Mouse (Mus musculus) lung, embryonic 16.5 days (tissue): ENCODE data around the gene Acad10. TPM values are rescaled to one million over a fixed set of nuclear protein-coding genes. Genes with fewer than 3 reads are reported as not detected.
A peak's percentile ranks its signal among the peaks of the same experiment; 100 is the strongest.
"Not testable (repeated sequence)": the region's sequence is repeated elsewhere in the genome, so short reads cannot be mapped to it uniquely, and the experiment has no call there.

Experiments used
- ATAC-seq: fragments of 200-750 bp; cut with Nextera tagmentation; 2 replicates; pipeline ENCODE4 v1.8.0; 2017; ENCODE audit warnings: low read depth, mild to moderate bottlenecking, moderate library complexity
- H3K27ac ChIP-seq: fragments of 300-500 bp; sonication (generic); 2 replicates; pipeline ENCODE4 v1.5.1; 2014; ENCODE audit warnings: mild to moderate bottlenecking, control low read depth, low read length
- H3K27me3 ChIP-seq: fragments of 300-500 bp; sonication (generic); 2 replicates; pipeline ENCODE4 v1.6.1; 2014; ENCODE audit warnings: low read depth, low read length, mixed read lengths; ENCODE audit not compliant: control insufficient read depth, insufficient read depth
- H3K36me3 ChIP-seq: fragments of 300-500 bp; sonication (generic); 2 replicates; pipeline ENCODE4 v1.6.1; 2014; ENCODE audit warnings: low read length; ENCODE audit not compliant: control insufficient read depth, insufficient read depth
- H3K4me1 ChIP-seq: fragments of 300-500 bp; sonication (generic); replicated peaks from 2 replicates; pipeline ENCODE4 v1.6.1; 2014; ENCODE audit warnings: low read length, mixed read lengths; ENCODE audit not compliant: control insufficient read depth, insufficient read depth
- H3K4me2 ChIP-seq: fragments of 300-500 bp; sonication (generic); 2 replicates; pipeline ENCODE4 v1.6.1; 2014; ENCODE audit warnings: low read depth, low read length, control low read depth
- H3K4me3 ChIP-seq: fragments of 300-500 bp; sonication (generic); 2 replicates; pipeline ENCODE4 v1.5.1; 2014; ENCODE audit warnings: mild to moderate bottlenecking, low read length, control low read depth
- H3K9ac ChIP-seq: fragments of 300-500 bp; sonication (generic); 2 replicates; pipeline ENCODE4 v1.6.1; 2014; ENCODE audit warnings: low read length, control low read depth
- H3K9me3 ChIP-seq: fragments of 300-500 bp; sonication (generic); 2 replicates; pipeline ENCODE4 v1.6.1; 2016; ENCODE audit warnings: low read length; ENCODE audit not compliant: control insufficient read depth
- WGBS: fragments of 180-500 bp; shearing (Covaris S2); extraction: QIAGEN DNeasy Blood & Tissue Kit; methylation state at CpG from one replicate; pipeline ENCODE4 v1.1.7; 2014; 5-methylcytosine and 5-hydroxymethylcytosine counted together
- polyA plus RNA-seq: library from polyadenylated mRNA; unstranded; fragments of >200 nt; fragmentation: Nextera tagmentation; extraction: Ambion mirVana; gene quantifications from 2 replicates; pipeline ENCODE4 v1.2.1, GENCODE M21; 2015

Acad10 gene
- 3.1 and 3.6 TPM in 2 replicates for polyA plus RNA-seq

GRCm38 (mm10) chr5:121660059-121660896 is at the start of gene Acad10, which contains the start of gene Brap:
Acad10 (minus strand) TSS chr5:121660514.
Brap (plus strand) TSS chr5:121660563.
- peaks cover 15% of the 10 kb centered on the region for H3K4me1 ChIP-seq
- peak; percentile 96 for ATAC-seq
- no peaks in the 10 kb centered on the region for H3K27me3 ChIP-seq
- no peaks in the 10 kb centered on the region for H3K9me3 ChIP-seq
- under 1% methylated on average over 73 of the region's 85 CpGs for WGBS
- H3K9ac ChIP-seq = peak within 1 kb of the TSS; percentile 97
- peak within 1 kb of the TSS; percentile 62 for H3K4me2 ChIP-seq
- peaks cover 14% of the 10 kb centered on the region for H3K36me3 ChIP-seq
- H3K27ac ChIP-seq = peak within 1 kb of the TSS; percentile 70
- peak within 1 kb of the TSS; percentile 96 for H3K4me3 ChIP-seq

- ATAC-seq = 0 out of 2 replicates have a peak, but pooled peaks have one; percentile 51
- H3K9me3 ChIP-seq = no peaks in the 10 kb centered on the region
- WGBS = 8% methylated on average over 19 of the region's 20 CpGs
- no peaks in the 10 kb centered on the region for H3K4me1 ChIP-seq
- no peak overlapping the region for H3K27ac ChIP-seq
- no peaks in the 10 kb centered on the region for H3K27me3 ChIP-seq
- H3K4me2 ChIP-seq = peak overlapping the region; percentile 53
- peak overlapping the region; percentile 30 for H3K4me3 ChIP-seq
- H3K36me3 ChIP-seq = no peaks in the 10 kb centered on the region
- 0 out of 2 replicates have a peak overlapping the region, but pooled peaks have one; percentile 22 for H3K9ac ChIP-seq
Observed at GRCm38 (mm10) chr5:121704512-121705248, 44.4 kb upstream of the Acad10 start.

- Histone ChIP-seq H3K4me3 (no peak overlapping the region), H3K27ac (no peak overlapping the region), H3K4me2 (no peak overlapping the region), H3K27me3 (no peaks in the 10 kb centered on the region), H3K4me1 (no peaks in the 10 kb centered on the region), H3K36me3 (no peaks in the 10 kb centered on the region), H3K9ac (no peak overlapping the region), H3K9me3 (no peaks in the 10 kb centered on the region)
- no peak for ATAC-seq
- 40% methylated on average over 1 of the region's 1 CpGs for WGBS
Observed at GRCm38 (mm10) chr5:121703341-121703740, 43.0 kb upstream of the Acad10 start.

GRCm38 (mm10) chr5:121701111-121701769 is 40.9 kb upstream of the Acad10 start:
- H3K9me3 ChIP-seq = no peaks in the 10 kb centered on the region
- no peaks in the 10 kb centered on the region for H3K36me3 ChIP-seq
- H3K9ac ChIP-seq = no peak overlapping the region
- H3K4me1 ChIP-seq = no peaks in the 10 kb centered on the region
- no peak overlapping the region for H3K27ac ChIP-seq
- no peaks in the 10 kb centered on the region for H3K27me3 ChIP-seq
- WGBS = 42% methylated on average over 8 of the region's 8 CpGs
- ATAC-seq = no peak
- H3K4me2 ChIP-seq = no peak overlapping the region
- H3K4me3 ChIP-seq = no peak overlapping the region

- Histone ChIP-seq H3K27ac (no peak overlapping the region), H3K27me3 (no peaks in the 10 kb centered on the region), H3K4me1 (no peaks in the 10 kb centered on the region), H3K9me3 (no peaks in the 10 kb centered on the region), H3K36me3 (no peaks in the 10 kb centered on the region), H3K4me3 (no peak overlapping the region), H3K9ac (peak overlapping the region; percentile 27), H3K4me2 (peak overlapping the region; percentile 24; the same call in 1 of the 2 replicates)
- 12% methylated on average over 11 of the region's 11 CpGs for WGBS
- 0 out of 2 replicates have a peak, but pooled peaks have one; percentile 26 for ATAC-seq
Observed at GRCm38 (mm10) chr5:121700496-121700895, 40.2 kb upstream of the Acad10 start.

- ATAC-seq = no peak
- Histone ChIP-seq H3K4me3 (no peak overlapping the region), H3K4me1 (no peaks in the 10 kb centered on the region), H3K27me3 (no peaks in the 10 kb centered on the region), H3K4me2 (no peak overlapping the region), H3K36me3 (no peaks in the 10 kb centered on the region), H3K9me3 (no peaks in the 10 kb centered on the region), H3K27ac (no peak overlapping the region), H3K9ac (peak overlapping the region; percentile 27; the same call in 1 of the 2 replicates)
- WGBS = 41% methylated on average over 5 of the region's 5 CpGs
Observed at GRCm38 (mm10) chr5:121699891-121700290, 39.6 kb upstream of the Acad10 start.

- H3K4me2 ChIP-seq = no peak overlapping the region
- ATAC-seq = no peak
- no peaks in the 10 kb centered on the region for H3K36me3 ChIP-seq
- no peak overlapping the region for H3K27ac ChIP-seq
- 62% methylated on average over 6 of the region's 6 CpGs for WGBS
- H3K9ac ChIP-seq = no peak overlapping the region
- H3K27me3 ChIP-seq = no peaks in the 10 kb centered on the region
- no peak overlapping the region for H3K4me3 ChIP-seq
- no peaks in the 10 kb centered on the region for H3K9me3 ChIP-seq
- H3K4me1 ChIP-seq = no peaks in the 10 kb centered on the region
Observed at GRCm38 (mm10) chr5:121696761-121697160, 36.4 kb upstream of the Acad10 start.

GRCm38 (mm10) chr5:121692897-121693296 is 32.6 kb upstream of the Acad10 start:
- no peaks in the 10 kb centered on the region for H3K27me3 ChIP-seq
- H3K36me3 ChIP-seq = no peaks in the 10 kb centered on the region
- no peak overlapping the region for H3K4me2 ChIP-seq
- H3K4me1 ChIP-seq = peaks cover 4% of the 10 kb centered on the region
- no peaks in the 10 kb centered on the region for H3K9me3 ChIP-seq
- no peak overlapping the region for H3K27ac ChIP-seq
- no peak for ATAC-seq
- H3K9ac ChIP-seq = no peak overlapping the region
- WGBS = 63% methylated on average over 4 of the region's 4 CpGs
- H3K4me3 ChIP-seq = no peak overlapping the region

GRCm38 (mm10) chr5:121691436-121691835 is 31.1 kb upstream of the Acad10 start:
- H3K9me3 ChIP-seq, H3K9ac ChIP-seq, H3K4me2 ChIP-seq, H3K36me3 ChIP-seq, H3K27me3 ChIP-seq, H3K4me1 ChIP-seq, H3K4me3 ChIP-seq, H3K27ac ChIP-seq, ATAC-seq: not testable (repeated sequence)
- 84% methylated on average over 7 of the region's 7 CpGs for WGBS
